Mouse (Mus musculus) erythroblast, embryonic 14.5 days (primary cell): Measurements from ENCODE around the gene Olfr1375.
"Not testable (repeated sequence)": the region's sequence is repeated elsewhere in the genome, so short reads cannot be mapped to it uniquely, and the experiment has no call there.

ENCODE experiments used
- GATA1 ChIP-seq: IDR thresholded peaks from 2 replicates; pipeline ENCODE4 v1.6.1; 2012; ENCODE audit warnings: low read length, inconsistent platforms, mixed read lengths
- TAL1 ChIP-seq: IDR thresholded peaks from 3 replicates; pipeline ENCODE4 v1.6.1; 2012; ENCODE audit warnings: low read length, inconsistent platforms, mixed read lengths

GRCm38 (mm10) chr11:51026811-51027210 lies 21.1 kb upstream of the Olfr1375 start:
- not testable (repeated sequence) for TF ChIP-seq GATA1, TAL1
